Mouse (Mus musculus) heart, embryonic 10.5 days (tissue): ENCODE results near the gene Aldh1l1. TPM values are rescaled to one million over a fixed set of nuclear protein-coding genes. Genes with fewer than 3 reads are reported as not detected.

Experiments
- polyA plus RNA-seq: library from polyadenylated mRNA; unstranded; fragments of >200 nt; fragmentation: Nextera tagmentation; extraction: Ambion mirVana; gene quantifications from 2 replicates; pipeline ENCODE4 v1.2.1, GENCODE M21; 2016

Aldh1l1 gene
- polyA plus RNA-seq, 1 experiment from 2014 or later = 0.93 TPM

Other genes with a start within 250 kb of the Aldh1l1 start
- not detected in 2 replicates for gene Vmn1r54, start 240.1 kb upstream of the Aldh1l1 start, polyA plus RNA-seq
- not detected in 2 replicates for gene BC048671, start 185.2 kb upstream of the Aldh1l1 start, polyA plus RNA-seq
- 0.44 and 1.6 TPM in 2 replicates for gene Chst13, start 161.2 kb upstream of the Aldh1l1 start, polyA plus RNA-seq
- gene Uroc1, start 153.1 kb upstream of the Aldh1l1 start, polyA plus RNA-seq = 0.21 TPM in 1 of 2 replicates, not detected in the other
- gene Zxdc, start 116.9 kb upstream of the Aldh1l1 start, polyA plus RNA-seq = 5.3 and 5.5 TPM in 2 replicates
- 0.12 TPM in 1 of 2 replicates, not detected in the other for gene Cfap100, start 57.6 kb upstream of the Aldh1l1 start, polyA plus RNA-seq
- 7.9 and 11.5 TPM in 2 replicates for gene Klf15, start 23.9 kb upstream of the Aldh1l1 start, polyA plus RNA-seq
- gene Slc41a3, start 118.3 kb downstream of the Aldh1l1 start, polyA plus RNA-seq = 8.2 and 9.4 TPM in 2 replicates